Mouse (Mus musculus): ENCODE measurements around the gene Cmtm5. TPM values are rescaled to one million over a fixed set of nuclear protein-coding genes. Genes with fewer than 3 reads are reported as not detected.

Cmtm5 gene
- polyA plus RNA-seq, 1 experiment, result 0.14 TPM

GRCm38 (mm10) chr14:54950493-54950892, 14.4 kb downstream of the Cmtm5 start:
- no peak overlapping the region for H3K27ac ChIP-seq (ENCODE audit: insufficient read depth, low read length)
- WGBS, result 67% methylated on average over 12 of the region's 12 CpGs
- no peaks in the 10 kb centered on the region for H3K27me3 ChIP-seq (ENCODE audit: control insufficient read depth, insufficient read depth, low read length)
- no peaks in the 10 kb centered on the region for H3K36me3 ChIP-seq (ENCODE audit: control insufficient read depth, insufficient read depth, low read length)
- no peak for DNase-seq (ENCODE audit: low read depth in 1 of 2, low spot score in 2 of 2)
- TF ChIP-seq POLR2A (IDR thresholded peaks at IDR 0.05; ENCODE audit: low read depth, low read length), result no peak
- no peak for TF ChIP-seq CTCF (IDR thresholded peaks at IDR 0.05; ENCODE audit: extremely low read depth, insufficient read depth, insufficient read length, insufficient replicate concordance)
- no peak overlapping the region for H3K4me3 ChIP-seq (ENCODE audit: extremely low read depth, insufficient read depth, insufficient read length)
- H3K4me1 ChIP-seq (ENCODE audit: control insufficient read depth, insufficient read depth, insufficient read length), result no peaks in the 10 kb centered on the region

GRCm38 (mm10) chr14:54951587-54951986, 15.5 kb downstream of the Cmtm5 start:
- Histone ChIP-seq H3K4me3 (ENCODE audit: extremely low read depth, insufficient read depth, insufficient read length) (no peak overlapping the region), H3K27ac (ENCODE audit: insufficient read depth, low read length) (no peak overlapping the region), H3K36me3 (ENCODE audit: control insufficient read depth, insufficient read depth, low read length) (no peaks in the 10 kb centered on the region), H3K27me3 (ENCODE audit: control insufficient read depth, insufficient read depth, low read length) (no peaks in the 10 kb centered on the region), H3K4me1 (ENCODE audit: control insufficient read depth, insufficient read depth, insufficient read length) (no peaks in the 10 kb centered on the region)
- no peak for DNase-seq (ENCODE audit: low read depth in 1 of 2, low spot score in 2 of 2)
- WGBS, result 92% methylated on average over 6 of the region's 6 CpGs
- TF ChIP-seq POLR2A (IDR thresholded peaks at IDR 0.05; ENCODE audit: low read depth, low read length) (no peak), CTCF (IDR thresholded peaks at IDR 0.05; ENCODE audit: extremely low read depth, insufficient read depth, insufficient read length, insufficient replicate concordance) (no peak)

- no peak overlapping the region for H3K4me3 ChIP-seq (ENCODE audit: extremely low read depth, insufficient read depth, insufficient read length)
- no peaks in the 10 kb centered on the region for H3K36me3 ChIP-seq (ENCODE audit: control insufficient read depth, insufficient read depth, low read length)
- H3K4me1 ChIP-seq (ENCODE audit: control insufficient read depth, insufficient read depth, insufficient read length), result no peaks in the 10 kb centered on the region
- TF ChIP-seq CTCF (IDR thresholded peaks at IDR 0.05; ENCODE audit: extremely low read depth, insufficient read depth, insufficient read length, insufficient replicate concordance) (no peak), POLR2A (IDR thresholded peaks at IDR 0.05; ENCODE audit: low read depth, low read length) (no peak)
- no peak overlapping the region for H3K27ac ChIP-seq (ENCODE audit: insufficient read depth, low read length)
- WGBS, result 91% methylated on average over 8 of the region's 8 CpGs
- no peaks in the 10 kb centered on the region for H3K27me3 ChIP-seq (ENCODE audit: control insufficient read depth, insufficient read depth, low read length)
- DNase-seq (ENCODE audit: low read depth in 1 of 2, low spot score in 2 of 2), result no peak
Measured at GRCm38 (mm10) chr14:54953664-54954206, 17.7 kb downstream of the Cmtm5 start.

- no peak for TF ChIP-seq CTCF (IDR thresholded peaks at IDR 0.05; ENCODE audit: extremely low read depth, insufficient read depth, insufficient read length, insufficient replicate concordance)
- TF ChIP-seq POLR2A (IDR thresholded peaks at IDR 0.05; ENCODE audit: low read depth, low read length), result no peak
- WGBS, result 77% methylated on average over 3 of the region's 3 CpGs
- no peak for DNase-seq (ENCODE audit: low read depth in 1 of 2, low spot score in 2 of 2)
- no peak overlapping the region for H3K4me3 ChIP-seq (ENCODE audit: extremely low read depth, insufficient read depth, insufficient read length)
- H3K36me3 ChIP-seq (ENCODE audit: control insufficient read depth, insufficient read depth, low read length), result no peaks in the 10 kb centered on the region
- H3K27me3 ChIP-seq (ENCODE audit: control insufficient read depth, insufficient read depth, low read length), result no peaks in the 10 kb centered on the region
- no peak overlapping the region for H3K27ac ChIP-seq (ENCODE audit: insufficient read depth, low read length)
- H3K4me1 ChIP-seq (ENCODE audit: control insufficient read depth, insufficient read depth, insufficient read length), result no peaks in the 10 kb centered on the region
Measured at GRCm38 (mm10) chr14:54954474-54954873, 18.4 kb downstream of the Cmtm5 start.

- Histone ChIP-seq H3K4me1 (ENCODE audit: control insufficient read depth, insufficient read depth, insufficient read length) (no peaks in the 10 kb centered on the region), H3K4me3 (ENCODE audit: extremely low read depth, insufficient read depth, insufficient read length) (no peak overlapping the region), H3K36me3 (ENCODE audit: control insufficient read depth, insufficient read depth, low read length) (no peaks in the 10 kb centered on the region), H3K27ac (ENCODE audit: insufficient read depth, low read length) (no peak overlapping the region), H3K27me3 (ENCODE audit: control insufficient read depth, insufficient read depth, low read length) (no peaks in the 10 kb centered on the region)
- WGBS, result 83% methylated on average over 3 of the region's 3 CpGs
- DNase-seq (ENCODE audit: low read depth in 1 of 2, low spot score in 2 of 2), result no peak
- TF ChIP-seq CTCF (IDR thresholded peaks at IDR 0.05; ENCODE audit: extremely low read depth, insufficient read depth, insufficient read length, insufficient replicate concordance), result no peak
- TF ChIP-seq POLR2A (IDR thresholded peaks at IDR 0.05; ENCODE audit: low read depth, low read length), result no peak
Measured at GRCm38 (mm10) chr14:54955481-54955880, 19.4 kb downstream of the Cmtm5 start.

GRCm38 (mm10) chr14:54956533-54956932, 20.5 kb downstream of the Cmtm5 start:
- Histone ChIP-seq H3K4me1 (ENCODE audit: control insufficient read depth, insufficient read depth, insufficient read length) (no peaks in the 10 kb centered on the region; the same call in none of the 2 replicates), H3K36me3 (ENCODE audit: control insufficient read depth, insufficient read depth, low read length) (no peaks in the 10 kb centered on the region), H3K27ac (ENCODE audit: insufficient read depth, low read length) (no peak overlapping the region), H3K4me3 (ENCODE audit: extremely low read depth, insufficient read depth, insufficient read length) (no peak overlapping the region), H3K27me3 (ENCODE audit: control insufficient read depth, insufficient read depth, low read length) (no peaks in the 10 kb centered on the region)
- WGBS, result 86% methylated on average over 9 of the region's 9 CpGs
- no peak for DNase-seq (ENCODE audit: low read depth in 1 of 2, low spot score in 2 of 2)
- no peak for TF ChIP-seq POLR2A (IDR thresholded peaks at IDR 0.05; ENCODE audit: low read depth, low read length)
- no peak for TF ChIP-seq CTCF (IDR thresholded peaks at IDR 0.05; ENCODE audit: extremely low read depth, insufficient read depth, insufficient read length, insufficient replicate concordance)

GRCm38 (mm10) chr14:54958503-54958902, 22.4 kb downstream of the Cmtm5 start:
- Histone ChIP-seq H3K36me3 (ENCODE audit: control insufficient read depth, insufficient read depth, low read length) (no peaks in the 10 kb centered on the region), H3K4me1 (ENCODE audit: control insufficient read depth, insufficient read depth, insufficient read length) (no peaks in the 10 kb centered on the region; the same call in none of the 2 replicates)

More at GRCm38 (mm10) chr14:54958503-54958902, 22.4 kb downstream of the Cmtm5 start:
- no peaks in the 10 kb centered on the region for H3K27me3 ChIP-seq (ENCODE audit: control insufficient read depth, insufficient read depth, low read length)
- no peak overlapping the region for H3K4me3 ChIP-seq (ENCODE audit: extremely low read depth, insufficient read depth, insufficient read length)
- TF ChIP-seq POLR2A (IDR thresholded peaks at IDR 0.05; ENCODE audit: low read depth, low read length) (no peak), CTCF (IDR thresholded peaks at IDR 0.05; ENCODE audit: extremely low read depth, insufficient read depth, insufficient read length, insufficient replicate concordance) (no peak)
- WGBS, result 74% methylated on average over 4 of the region's 4 CpGs
- H3K27ac ChIP-seq (ENCODE audit: insufficient read depth, low read length), result no peak overlapping the region
- DNase-seq (ENCODE audit: low read depth in 1 of 2, low spot score in 2 of 2), result no peak

Measured in spleen, adult 2 months (tissue).